Mouse (Mus musculus): ENCODE results near the gene AC124502.3.

AC124502.3 gene

GRCm38 (mm10) chr19:5032686-5033085 lies 6.0 kb upstream of the AC124502.3 start:
- no peak for DNase-seq (ENCODE audit: low spot score)

GRCm38 (mm10) chr19:5036577-5036976 lies 2.1 kb upstream of the AC124502.3 start:
- DNase-seq (ENCODE audit: low spot score): no peak

- peak; percentile 88 for DNase-seq (ENCODE audit: low spot score)
Measured at GRCm38 (mm10) chr19:5037678-5038571, 766 bp upstream of the AC124502.3 start.

GRCm38 (mm10) chr19:5039301-5040114 lies 817 bp downstream of the AC124502.3 start:
- DNase-seq (ENCODE audit: low spot score): no peak

- peak; percentile 94 for DNase-seq (ENCODE audit: low spot score)
Measured at GRCm38 (mm10) chr19:5040862-5041523, 2.3 kb downstream of the AC124502.3 start, which contains the start of gene Brms1. Brms1 (plus strand) TSS chr19:5041354.

GRCm38 (mm10) chr19:5041588-5041987 lies 2.9 kb downstream of the AC124502.3 start:
- DNase-seq (ENCODE audit: low spot score): no peak

- no peak for DNase-seq (ENCODE audit: low spot score)
Measured at GRCm38 (mm10) chr19:5045531-5045930, 6.8 kb downstream of the AC124502.3 start.

GRCm38 (mm10) chr19:5048138-5049056 lies 9.7 kb downstream of the AC124502.3 start:
- DNase-seq (ENCODE audit: low spot score): no peak

- DNase-seq (ENCODE audit: low spot score): no peak
Measured at GRCm38 (mm10) chr19:5049325-5049724, 10.6 kb downstream of the AC124502.3 start.

- peak; percentile 83 for DNase-seq (ENCODE audit: low spot score)
Measured at GRCm38 (mm10) chr19:5050047-5050905, 11.6 kb downstream of the AC124502.3 start, which contains the start of gene Rin1. Rin1 (plus strand) TSS chr19:5050481.

GRCm38 (mm10) chr19:5051031-5051430 lies 12.3 kb downstream of the AC124502.3 start:
- no peak for DNase-seq (ENCODE audit: low spot score)

- no peak for DNase-seq (ENCODE audit: low spot score)
Measured at GRCm38 (mm10) chr19:5051515-5051914, 12.8 kb downstream of the AC124502.3 start.

- DNase-seq (ENCODE audit: low spot score): no peak
Measured at GRCm38 (mm10) chr19:5052166-5052822, 13.6 kb downstream of the AC124502.3 start.

- DNase-seq (ENCODE audit: low spot score): no peak
Measured at GRCm38 (mm10) chr19:5052853-5053252, 14.2 kb downstream of the AC124502.3 start.

GRCm38 (mm10) chr19:5053909-5054308 lies 15.2 kb downstream of the AC124502.3 start:
- DNase-seq (ENCODE audit: low spot score): no peak

- peak; percentile 57 for DNase-seq (ENCODE audit: low spot score)
Measured at GRCm38 (mm10) chr19:5056251-5056650, 17.6 kb downstream of the AC124502.3 start.

- no peak for DNase-seq (ENCODE audit: low spot score)
Measured at GRCm38 (mm10) chr19:5057876-5058775, 19.4 kb downstream of the AC124502.3 start.
